Mouse (Mus musculus): ENCODE measurements at regions not wholly inside any gene's neighbourhood (a gene's known extent, or its start where the extent isn't known, plus 50 kb on each side); places are given as distances from the start of the nearest gene placed in this dataset.
"Not testable (repeated sequence)": the region's sequence is repeated elsewhere in the genome, so short reads cannot be mapped to it uniquely, and the experiment has no call there.

DNA sequence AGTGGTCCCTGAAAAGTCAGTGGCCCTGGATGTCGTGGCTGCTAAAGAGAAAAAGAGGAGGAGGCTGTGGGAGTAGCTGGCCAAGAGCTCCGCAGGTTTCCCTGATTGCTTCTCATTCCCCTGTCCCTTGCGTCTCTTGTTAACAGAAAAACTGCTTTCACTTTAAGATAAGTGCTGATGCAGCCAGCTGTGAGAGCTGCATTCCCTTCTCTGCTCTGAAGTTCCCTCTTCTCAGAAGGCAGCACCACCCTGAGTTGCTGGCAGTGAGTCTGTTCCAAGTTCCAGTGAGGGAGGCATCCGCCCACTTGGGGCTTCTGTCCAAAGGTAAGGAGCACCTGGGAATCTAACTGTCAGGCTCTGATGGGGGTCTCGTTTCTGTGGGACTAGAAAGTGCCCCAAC lies 63.5 kb downstream of the Olfr693 start:
- peak; percentile 13 for DNase-seq (ENCODE audit: low spot score)

DNA sequence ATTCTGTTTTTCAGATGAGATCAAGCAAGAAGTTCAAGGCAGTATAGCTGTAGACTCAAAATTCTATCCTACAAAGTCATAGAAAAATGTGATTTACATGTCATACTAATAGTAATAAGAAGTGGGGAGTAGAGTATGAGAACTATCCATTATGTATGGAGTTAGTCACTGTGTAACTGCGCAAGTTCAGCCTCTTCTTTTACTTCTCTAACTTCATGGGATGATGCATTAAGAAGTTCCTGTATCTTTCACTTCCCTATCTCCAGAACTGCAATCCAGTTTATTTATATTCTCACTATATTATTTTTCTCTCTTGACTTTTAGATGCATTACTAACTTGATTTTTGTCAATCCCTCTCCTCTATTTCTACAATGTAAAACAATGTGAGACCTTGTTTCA lies 67.7 kb downstream of the Olfr693 start:
- DNase-seq (ENCODE audit: low spot score), result no peak

DNA sequence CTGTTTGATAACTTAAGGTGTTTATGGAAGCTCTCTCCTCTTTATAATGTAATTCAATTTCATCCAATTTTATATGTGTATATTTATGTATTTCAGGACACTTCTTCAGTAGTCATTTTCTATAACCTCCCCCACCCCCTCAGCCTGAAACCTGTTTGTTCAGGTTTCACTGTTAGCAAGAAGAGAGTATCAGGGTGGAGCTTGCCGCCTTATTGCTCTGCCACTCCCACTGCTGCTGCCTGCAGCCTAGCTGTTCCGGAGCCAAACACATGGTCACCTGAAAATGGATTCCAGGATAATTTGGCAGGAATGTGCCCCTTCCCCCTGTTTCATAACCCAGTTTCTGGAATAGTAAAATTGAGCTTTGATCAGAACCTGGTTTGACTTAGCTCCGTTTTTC lies 100.0 kb downstream of the Olfr693 start:
- no peak for DNase-seq (ENCODE audit: low spot score)

DNA sequence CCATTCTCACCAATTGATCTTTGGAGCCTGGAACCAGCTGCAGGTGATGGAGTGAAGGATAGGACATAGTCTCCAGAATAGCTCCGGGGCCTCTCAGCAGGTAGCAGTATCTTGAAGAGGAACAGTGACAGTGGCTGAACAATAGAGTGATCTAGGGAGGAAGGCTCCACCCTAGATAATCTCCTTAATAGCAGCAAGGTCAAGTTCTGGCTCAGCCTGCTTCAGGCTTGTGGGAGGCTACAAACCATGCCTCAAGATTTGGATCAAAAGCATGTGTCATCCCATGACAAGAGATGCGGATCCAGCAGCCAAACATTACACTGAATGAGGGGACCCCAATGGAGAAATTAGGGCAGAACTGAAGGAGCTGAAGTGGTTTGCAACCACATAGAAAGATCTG lies 112.1 kb downstream of the Olfr693 start:
- DNase-seq (ENCODE audit: low spot score), result not testable (repeated sequence)

DNA sequence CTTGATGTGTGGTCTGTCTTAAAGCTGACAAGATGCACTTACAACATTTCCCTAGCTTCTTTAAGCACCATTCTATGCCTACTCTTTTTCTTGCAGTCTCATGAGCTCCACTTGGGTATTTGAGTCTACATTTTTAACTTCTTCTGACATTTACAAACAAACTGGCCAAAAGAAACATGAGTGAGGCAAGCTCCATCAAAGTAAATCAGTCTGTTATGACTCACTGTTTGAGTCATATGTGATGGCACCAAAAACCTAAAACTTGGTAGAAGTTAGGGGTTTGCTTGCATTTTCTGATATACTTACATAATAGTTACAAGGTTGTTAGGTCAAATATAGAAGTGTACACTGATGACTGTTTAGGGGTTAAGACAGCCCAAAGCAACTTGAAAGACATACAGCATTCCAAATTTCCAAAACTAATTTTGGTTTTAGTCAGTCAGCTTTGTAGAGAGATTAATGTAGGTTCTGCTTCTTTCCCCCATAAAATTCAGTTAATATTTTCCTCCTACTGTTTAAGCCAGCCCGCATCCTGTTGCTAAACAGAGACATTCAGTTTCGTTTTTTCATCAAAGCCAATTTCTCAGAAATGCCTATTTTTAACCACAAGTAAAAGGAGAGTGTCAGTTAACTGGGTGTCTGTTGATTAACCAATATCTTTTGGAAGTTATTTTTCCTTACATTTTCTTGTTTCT lies 129.4 kb downstream of the Olfr693 start:
- DNase-seq (ENCODE audit: low spot score), result no peak

DNA sequence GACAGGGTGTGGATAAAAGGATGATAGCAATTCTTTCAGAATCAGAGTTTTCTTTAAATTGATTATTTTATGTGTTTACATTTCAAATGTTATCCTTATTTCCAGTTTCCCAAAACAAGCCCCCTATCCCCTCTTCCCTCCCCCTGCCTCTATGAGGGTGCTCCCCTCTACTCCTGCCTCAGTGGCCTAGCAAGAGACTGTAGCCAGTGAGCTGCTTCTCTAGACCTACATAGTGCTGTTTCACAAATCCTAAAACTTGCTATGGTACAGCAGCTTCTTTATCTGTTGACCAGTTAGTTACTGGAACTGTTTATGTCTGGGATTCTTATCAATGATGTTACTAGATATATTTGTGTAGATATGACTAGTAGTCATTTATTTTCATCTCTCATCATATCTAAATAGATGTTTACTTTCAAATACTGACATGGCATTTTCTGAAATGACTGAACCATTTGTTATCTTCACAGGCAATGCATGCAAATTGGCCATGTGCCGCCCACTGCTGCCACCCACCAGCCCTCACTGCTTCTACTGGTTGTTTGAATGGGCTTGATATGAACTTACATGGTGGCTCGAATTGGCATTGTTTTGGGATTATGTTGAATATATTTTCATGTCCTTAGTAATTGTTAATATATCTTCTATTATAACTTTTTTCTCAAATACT lies 150.8 kb downstream of the Olfr693 start:
- DNase-seq (ENCODE audit: low spot score), result not testable (repeated sequence)

DNA sequence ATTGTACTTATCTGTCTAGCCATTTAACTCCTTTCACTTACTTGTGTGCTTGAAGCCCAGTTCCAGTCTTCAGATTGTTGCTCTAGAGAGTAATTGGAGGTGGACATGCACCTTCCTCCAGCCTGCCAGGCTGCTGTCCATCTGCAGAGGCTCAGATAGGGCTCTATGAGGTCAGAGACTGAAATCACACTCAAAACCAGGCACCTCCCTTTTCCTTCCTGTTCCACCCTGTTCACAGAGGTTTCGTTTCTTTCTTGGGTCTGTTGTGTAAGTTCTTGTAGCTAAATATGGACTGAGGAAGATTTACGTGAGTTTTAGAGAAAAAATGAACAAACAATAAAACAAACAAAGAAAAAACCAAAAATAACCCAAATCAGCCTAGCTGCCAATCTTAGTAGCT lies 151.4 kb downstream of the Olfr693 start:
- peak; percentile 61 for DNase-seq (ENCODE audit: low spot score)

DNA sequence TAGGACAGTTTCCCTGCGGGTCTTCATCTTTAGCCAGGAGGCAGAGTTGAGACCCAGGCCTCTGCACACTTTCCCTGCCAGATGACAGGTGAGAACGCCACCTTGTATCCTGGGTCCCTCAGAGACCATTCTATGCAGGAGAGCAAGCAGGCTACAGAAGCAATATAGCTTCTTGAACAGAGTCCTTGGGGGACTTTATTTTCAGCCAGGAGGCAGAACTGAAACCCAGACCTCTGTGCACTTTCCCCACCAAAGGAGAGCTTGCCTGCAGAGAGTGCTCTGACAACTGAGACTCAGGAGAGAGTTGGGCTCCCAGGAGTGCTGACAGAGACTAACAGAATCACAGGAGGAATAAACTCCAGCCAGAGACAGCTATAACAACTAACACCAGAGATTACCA lies 185.5 kb downstream of the Olfr693 start:
- no peak for DNase-seq (ENCODE audit: low spot score)

Data from heart, adult 8-10 months (tissue).